Mouse (Mus musculus) brain, embryonic 14.5 days (tissue): ENCODE measurements around the gene Wnk4. TPM values are rescaled to one million over a fixed set of nuclear protein-coding genes. Genes with fewer than 3 reads are reported as not detected.

Experiments used
- DNase-seq: peaks from one replicate; pipeline ENCODE4 v3.0.0-alpha.2; 2011; ENCODE audit warnings: low read depth
- CTCF ChIP-seq: fragments of 200-500 bp; IDR thresholded peaks from 2 replicates; pipeline ENCODE4 v1.5.1; 2012; ENCODE audit warnings: inconsistent platforms, mild to moderate bottlenecking, moderate library complexity, borderline replicate concordance; ENCODE audit not compliant: insufficient read depth, insufficient read length; ENCODE audit errors: extremely low read depth
- POLR2A ChIP-seq: fragments of 200-500 bp; IDR thresholded peaks from 2 replicates; pipeline ENCODE4 v1.6.1; 2012; ENCODE audit warnings: mild to moderate bottlenecking, inconsistent platforms, borderline replicate concordance; ENCODE audit not compliant: poor library complexity, insufficient read depth, insufficient read length, severe bottlenecking; ENCODE audit errors: extremely low read depth
- polyA plus RNA-seq: library from polyadenylated mRNA; depleted of rRNA; stranded (reverse); fragments of >200 nt; gene quantifications from 2 replicates; pipeline ENCODE4 v1.2.3, GENCODE M21; 2012

Wnk4 gene
- polyA plus RNA-seq, 1 experiment, result 5.3 TPM

GRCm38 (mm10) chr11:101263138-101263988 lies 3.0 kb downstream of the Wnk4 start:
- TF ChIP-seq POLR2A (no peak), CTCF (no peak)

GRCm38 (mm10) chr11:101263989-101264280 lies 3.6 kb downstream of the Wnk4 start:
- no peak for DNase-seq

More at GRCm38 (mm10) chr11:101263138-101263988, 3.0 kb downstream of the Wnk4 start:
- no peak for DNase-seq

GRCm38 (mm10) chr11:101264954-101265471 lies 4.6 kb downstream of the Wnk4 start:
- TF ChIP-seq POLR2A, result no peak
- no peak for TF ChIP-seq CTCF
- no peak for DNase-seq

More at GRCm38 (mm10) chr11:101263989-101264280, 3.6 kb downstream of the Wnk4 start:
- TF ChIP-seq POLR2A, result no peak
- no peak for TF ChIP-seq CTCF

GRCm38 (mm10) chr11:101265906-101266305 lies 5.5 kb downstream of the Wnk4 start:
- TF ChIP-seq CTCF, result no peak
- TF ChIP-seq POLR2A, result no peak
- no peak for DNase-seq

GRCm38 (mm10) chr11:101269577-101270116 lies 9.3 kb downstream of the Wnk4 start:
- TF ChIP-seq POLR2A, result no peak
- TF ChIP-seq CTCF, result no peak
- peak; percentile 71 for DNase-seq

GRCm38 (mm10) chr11:101272446-101272845 lies 12.1 kb downstream of the Wnk4 start:
- no peak for DNase-seq
- no peak for TF ChIP-seq POLR2A

- no peak for TF ChIP-seq POLR2A
- no peak for TF ChIP-seq CTCF
- DNase-seq, result no peak
Measured at GRCm38 (mm10) chr11:101275309-101275708, 14.9 kb downstream of the Wnk4 start.

GRCm38 (mm10) chr11:101276319-101277070 lies 16.1 kb downstream of the Wnk4 start:
- no peak for DNase-seq
- TF ChIP-seq POLR2A (no peak), CTCF (no peak)

GRCm38 (mm10) chr11:101277381-101278222 lies 17.2 kb downstream of the Wnk4 start:
- TF ChIP-seq CTCF, result no peak
- TF ChIP-seq POLR2A, result no peak
- DNase-seq, result no peak

- TF ChIP-seq CTCF (0 out of 2 replicates have a peak, but pooled peaks have one; percentile 14), POLR2A (peak; percentile 47; the same call in 1 of the 2 replicates)
- DNase-seq, result peak; percentile 98
Measured at GRCm38 (mm10) chr11:101278223-101279192, 18.1 kb downstream of the Wnk4 start, which contains the start of the genes Cntd1 and Coa3. TSS of gene Cntd1 (plus strand) at chr11:101279012. TSS of gene Coa3 (minus strand) at chr11:101279114.

GRCm38 (mm10) chr11:101279193-101279569 lies 18.8 kb downstream of the Wnk4 start:
- no peak for DNase-seq
- TF ChIP-seq CTCF (no peak), POLR2A (no peak)
